Mouse (Mus musculus): ENCODE results near the gene Sema4a.

Sema4a gene

GRCm38 (mm10) chr3:88460983-88461696 lies at the start of gene Sema4a:
Gene Sema4a, minus strand, starts transcription at chr3:88461182.
- ChIA-PET POLR2A (interaction anchor here in 3 of 4 experiments (0.6 to 3.1 kb wide), 14 partner anchors 11 to 1006 kb away, joined by 3 to 11 read pairs (median 4); partner anchors contain the start of genes Lmna (in 1 of the 3), Pmf1 (in 1 of the 3), Slc25a44 (in 1 of the 3) and Smg5 (in 1 of the 3)), CTCF (interaction anchor here (0.6 to 1.5 kb wide), 12 partner anchors 11 to 474 kb away, joined by 3 to 6 read pairs (median 4); partner anchors contain the start of gene Ssr2 (in 1 of the 4))

- CTCF ChIA-PET = interaction anchor here (0.6 to 1.5 kb wide), 35 partner anchors 10 to 226 kb away, joined by 3 to 21 read pairs (median 4); partner anchors contain the start of genes Bglap2 (in 1 of the 4), Cct3 (in 1 of the 4), Lamtor2 (in 1 of the 4) and Rab25 (in 1 of the 4)
Observed at GRCm38 (mm10) chr3:88509692-88510420, 48.9 kb upstream of the Sema4a start, which contains the start of gene Lmna. Gene Lmna, minus strand, starts transcription at chr3:88509956.

GRCm38 (mm10) chr3:88509250-88509649 lies 48.3 kb upstream of the Sema4a start:
- ChIA-PET POLR2A (interaction anchor here (0.5 to 30.0 kb wide), 65 partner anchors 7 to 909 kb away, joined by 3 to 624 read pairs (median 4); partner anchors contain the start of genes Ssr2 (in 3 of the 4), Smg5 (in 2 of the 4), Tmem79 (in 2 of the 4) and Cks1b (in 1 of the 4)), CTCF (interaction anchor here (0.6 to 1.5 kb wide), 36 partner anchors 9 to 225 kb away, joined by 3 to 21 read pairs (median 4); partner anchors contain the start of genes Bglap2 (in 1 of the 4), Cct3 (in 1 of the 4), Lamtor2 (in 1 of the 4) and Rab25 (in 1 of the 4))

More at GRCm38 (mm10) chr3:88509692-88510420, 48.9 kb upstream of the Sema4a start, which contains the start of gene Lmna:
- POLR2A ChIA-PET = interaction anchor here (0.6 to 30.0 kb wide), 74 partner anchors 7 to 908 kb away, joined by 3 to 624 read pairs (median 4); partner anchors contain the start of genes Ssr2 (in 3 of the 4), Slc25a44 (in 2 of the 4), Smg5 (in 2 of the 4) and Tmem79 (in 2 of the 4)

- ChIA-PET POLR2A (interaction anchor here in 3 of 4 experiments (0.6 to 30.0 kb wide), 32 partner anchors 7 to 209 kb away, joined by 3 to 624 read pairs (median 5); partner anchors contain the start of genes Pmf1 (in 2 of the 3), Smg5 (in 2 of the 3), Tmem79 (in 2 of the 3) and Cct3 (in 1 of the 3)), CTCF (interaction anchor here (0.6 to 2.6 kb wide), 15 partner anchors 9 to 110 kb away, joined by 3 to 13 read pairs (median 5); partner anchors contain the start of gene Pmf1 (in 1 of the 4))
Observed at GRCm38 (mm10) chr3:88505765-88506164, 44.8 kb upstream of the Sema4a start.

GRCm38 (mm10) chr3:88505081-88505480 lies 44.1 kb upstream of the Sema4a start:
- ChIA-PET CTCF (interaction anchor here (0.6 to 2.6 kb wide), 16 partner anchors 10 to 111 kb away, joined by 3 to 13 read pairs (median 5); partner anchors contain the start of gene Pmf1 (in 1 of the 4)), POLR2A (interaction anchor here in 3 of 4 experiments (0.6 to 30.0 kb wide), 31 partner anchors 8 to 254 kb away, joined by 3 to 624 read pairs (median 6); partner anchors contain the start of genes Lamtor2 (in 2 of the 3), Pmf1 (in 2 of the 3), Smg5 (in 2 of the 3) and Tmem79 (in 2 of the 3))

GRCm38 (mm10) chr3:88503881-88504746 lies 43.1 kb upstream of the Sema4a start:
- CTCF ChIA-PET = interaction anchor here in 2 of 4 experiments (0.6 to 3.4 kb wide), 7 partner anchors 18 to 112 kb away, joined by 3 to 17 read pairs (median 3); no protein-coding TSS in a partner anchor
- POLR2A ChIA-PET = interaction anchor here in 3 of 4 experiments (0.6 to 30.0 kb wide), 27 partner anchors 8 to 255 kb away, joined by 3 to 624 read pairs (median 6); partner anchors contain the start of genes Lamtor2 (in 2 of the 3), Lmna (in 1 of the 3), Mex3a (in 1 of the 3) and Pmf1 (in 1 of the 3)

- POLR2A ChIA-PET = interaction anchor here in 3 of 4 experiments (0.6 to 30.0 kb wide), 25 partner anchors 8 to 361 kb away, joined by 3 to 624 read pairs (median 3); partner anchors contain the start of genes Lamtor2 (in 2 of the 3), Lmna (in 1 of the 3), Mef2d (in 1 of the 3) and Mex3a (in 1 of the 3)
- CTCF ChIA-PET = interaction anchor here in 3 of 4 experiments (0.7 to 3.4 kb wide), 5 partner anchors 18 to 53 kb away, joined by 3 to 17 read pairs (median 4); no protein-coding TSS in a partner anchor
Observed at GRCm38 (mm10) chr3:88503505-88503863, 42.5 kb upstream of the Sema4a start.

GRCm38 (mm10) chr3:88502641-88503504 lies 41.9 kb upstream of the Sema4a start:
- CTCF ChIA-PET = interaction anchor here (0.6 to 3.4 kb wide), 10 partner anchors 12 to 62 kb away, joined by 3 to 17 read pairs (median 4); no protein-coding TSS in a partner anchor

GRCm38 (mm10) chr3:88502031-88502571 lies 41.1 kb upstream of the Sema4a start:
- ChIA-PET POLR2A (interaction anchor here (0.5 to 30.0 kb wide), 36 partner anchors 7 to 281 kb away, joined by 3 to 624 read pairs (median 6); partner anchors contain the start of genes Lmna (in 3 of the 4), Pmf1 (in 2 of the 4), Lamtor2 (in 1 of the 4) and Mex3a (in 1 of the 4)), CTCF (interaction anchor here (0.5 to 3.4 kb wide), 12 partner anchors 12 to 940 kb away, joined by 3 to 17 read pairs (median 4); no protein-coding TSS in a partner anchor)

More at GRCm38 (mm10) chr3:88502641-88503504, 41.9 kb upstream of the Sema4a start:
- POLR2A ChIA-PET = interaction anchor here in 3 of 4 experiments (0.5 to 30.0 kb wide), 35 partner anchors 7 to 361 kb away, joined by 3 to 624 read pairs (median 5); partner anchors contain the start of genes Ssr2 (in 2 of the 3), Lmna (in 1 of the 3), Mef2d (in 1 of the 3) and Mex3a (in 1 of the 3)

GRCm38 (mm10) chr3:88501366-88502030 lies 40.5 kb upstream of the Sema4a start:
- ChIA-PET CTCF (interaction anchor here (0.5 to 3.4 kb wide), 13 partner anchors 11 to 939 kb away, joined by 3 to 17 read pairs (median 3); no protein-coding TSS in a partner anchor), POLR2A (interaction anchor here (0.5 to 30.0 kb wide), 40 partner anchors 8 to 580 kb away, joined by 3 to 624 read pairs (median 5); partner anchors contain the start of genes Lmna (in 3 of the 4), Pmf1 (in 3 of the 4), Ssr2 (in 2 of the 4) and Lamtor2 (in 1 of the 4))

GRCm38 (mm10) chr3:88500655-88501365 lies 39.8 kb upstream of the Sema4a start:
- POLR2A ChIA-PET = interaction anchor here (0.5 to 30.0 kb wide), 34 partner anchors 9 to 579 kb away, joined by 3 to 624 read pairs (median 4); partner anchors contain the start of genes Lmna (in 3 of the 4), Pmf1 (in 3 of the 4), Lamtor2 (in 1 of the 4) and Mex3a (in 1 of the 4)
- CTCF ChIA-PET = interaction anchor here in 3 of 4 experiments (0.6 to 3.4 kb wide), 11 partner anchors 9 to 742 kb away, joined by 3 to 17 read pairs (median 3); partner anchors contain the start of gene Lmna (in 1 of the 3)

GRCm38 (mm10) chr3:88500087-88500486 lies 39.1 kb upstream of the Sema4a start:
- ChIA-PET POLR2A (interaction anchor here in 3 of 4 experiments (0.6 to 30.0 kb wide), 16 partner anchors 10 to 163 kb away, joined by 3 to 624 read pairs (median 6); partner anchors contain the start of genes Lmna (in 2 of the 3), Lamtor2 (in 1 of the 3), Pmf1 (in 1 of the 3) and Ssr2 (in 1 of the 3)), CTCF (interaction anchor here in 3 of 4 experiments (0.6 to 1.6 kb wide), 7 partner anchors 10 to 743 kb away, joined by 3 to 5 read pairs (median 4); partner anchors contain the start of gene Lmna (in 1 of the 3))

- POLR2A ChIA-PET = interaction anchor here in 3 of 4 experiments (0.6 to 30.0 kb wide), 10 partner anchors 10 to 86 kb away, joined by 3 to 624 read pairs (median 13); partner anchors contain the start of genes Lmna (in 3 of the 3) and Ssr2 (in 1 of the 3)
- CTCF ChIA-PET = interaction anchor here in 1 of 4 experiments (1.0 to 1.6 kb wide), 3 partner anchors 10 to 16 kb away, joined by 3 to 5 read pairs (median 5); partner anchors contain the start of gene Lmna
Observed at GRCm38 (mm10) chr3:88499580-88499979, 38.6 kb upstream of the Sema4a start.

Measured in embryonic stem cell, embryonic (primary cell).